Mouse (Mus musculus) subcutaneous adipose tissue, adult 2 months (tissue): ENCODE data around the gene Zfp263. TPM values are rescaled to one million over a fixed set of nuclear protein-coding genes. Genes with fewer than 3 reads are reported as not detected.

Source experiments
- polyA plus RNA-seq: library from polyadenylated mRNA; depleted of rRNA; stranded (reverse); fragments of >200 nt; gene quantifications from 2 replicates; pipeline ENCODE4 v1.2.3, GENCODE M21; 2012; ENCODE audit warnings: low replicate concordance; rRNA removed

The Zfp263 gene
- polyA plus RNA-seq = 6.2 and 12.8 TPM in 2 replicates

GRCm38 (mm10) chr16:3743503-3744185, at the start of gene Zfp263:
Gene Zfp263, plus strand, starts transcription at chr16:3744093.

DNA sequence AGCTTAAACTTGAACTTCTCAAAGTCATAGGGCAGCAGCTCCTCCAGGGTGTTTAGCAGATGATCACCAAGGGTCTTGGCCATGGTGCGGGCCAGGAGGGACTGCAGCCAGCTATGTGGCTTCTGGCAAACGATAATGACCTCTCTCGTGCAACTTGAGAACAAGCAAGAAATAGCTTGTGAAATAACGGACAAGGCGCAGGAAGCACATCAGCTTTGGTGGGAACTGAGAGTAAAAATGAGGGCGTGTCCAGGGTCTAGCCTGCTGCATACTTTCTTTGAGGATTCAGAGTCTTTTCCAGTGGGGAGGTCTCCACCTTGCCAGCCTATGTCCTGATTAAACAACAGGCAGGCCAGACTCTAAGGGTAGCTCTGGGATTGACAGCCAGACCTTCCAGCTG, 25.9 kb upstream of the Zfp263 start, which contains the start of gene Mefv:
Mefv (minus strand) TSS at position 118 of the 400 bp plus-strand sequence.

Other genes starting within 250 kb of the Zfp263 start
- gene Olfr161, start 153.1 kb upstream of the Zfp263 start, polyA plus RNA-seq = not detected in 2 replicates
- 0.14 and 0.45 TPM in 2 replicates for gene Mefv, start 26.0 kb upstream of the Zfp263 start, polyA plus RNA-seq
- gene Olfr15, start 86.8 kb downstream of the Zfp263 start, polyA plus RNA-seq = not detected in 2 replicates
- 1.7 TPM in 2 replicates for gene Zfp174, start 103.2 kb downstream of the Zfp263 start, polyA plus RNA-seq
- 74.6 and 92.9 TPM in 2 replicates for gene Naa60, start 128.3 kb downstream of the Zfp263 start, polyA plus RNA-seq
- 2.4 and 3.6 TPM in 2 replicates for gene Zfp597, start 140.5 kb downstream of the Zfp263 start, polyA plus RNA-seq
- gene Gm20695, start 140.6 kb downstream of the Zfp263 start, polyA plus RNA-seq = 0.29 TPM in 1 of 2 replicates, not detected in the other
- 7.1 and 7.5 TPM in 2 replicates for gene 1700037C18Rik, start 164.6 kb downstream of the Zfp263 start, polyA plus RNA-seq
- 3.5 and 9.6 TPM in 2 replicates for gene Cluap1, start 164.7 kb downstream of the Zfp263 start, polyA plus RNA-seq
- 2.2 and 4.0 TPM in 2 replicates for gene Nlrc3, start 232.5 kb downstream of the Zfp263 start, polyA plus RNA-seq